10 mouse cellular contexts compared by ENCODE assay signal in genomic region chr8:127939284-127939985, GRCm38 (mm10).
DNase-seq lines count a peak whose midpoint lies in the region; ATAC-seq lines count a peak whose summit lies in the region.
"Had no signal": no experiment of that assay in that cellular context is flagged by ENCODE, and none has a peak within 500 bp of the region (broad histone marks: within the 10 kb centered on the region; RNA-seq: fewer than 3 reads in every experiment).

No protein-coding gene starts in this region.

- peak; percentile 68 for DNase-seq in embryo, embryonic 9.5 days (ENCODE audit: extremely low spot score)
- DNase-seq in frontal cortex, postnatal 10 days (ENCODE audit: low spot score in 2 of 2), result peak; percentile 18 to 28
- peak; percentile 25 to 36 for DNase-seq in layer of hippocampus, postnatal 10 days (ENCODE audit: low spot score in 2 of 2)
- DNase-seq in heart, adult 18-20 months, result no peak
- DNase-seq in heart, postnatal 4 days, result no peak
- DNase-seq in ovary, postnatal 14 days (ENCODE audit: low spot score), result no peak

- H3K9me3 ChIP-seq in neural tube, embryonic 12.5 days, result no peaks in the 10 kb centered on the region
- no peaks in the 10 kb centered on the region for H3K9me3 ChIP-seq in heart, embryonic 11.5 days (replicated peaks; ENCODE audit: control insufficient read depth, low read length)
- H3K9me3 ChIP-seq: embryonic facial prominence, embryonic 13.5 days had no signal

- no peak overlapping the region for H3K4me2 ChIP-seq in neural tube, embryonic 12.5 days (replicated peaks)
- no peak overlapping the region for H3K4me2 ChIP-seq in heart, embryonic 11.5 days
- H3K4me2 ChIP-seq: embryonic facial prominence, embryonic 13.5 days; liver, embryonic 11.5 days had no signal

- WGBS in neural tube, embryonic 12.5 days, result 20% methylated on average over 7 of the region's 7 CpGs
- WGBS in heart, embryonic 11.5 days (ENCODE audit: insufficient replicate concordance), result 45% methylated on average over 7 of the region's 7 CpGs

- H3K27me3 ChIP-seq in neural tube, embryonic 12.5 days (replicated peaks), result no peaks in the 10 kb centered on the region
- H3K27me3 ChIP-seq in heart, embryonic 11.5 days (ENCODE audit: control insufficient read depth, insufficient read depth, low read length), result no peaks in the 10 kb centered on the region
- H3K27me3 ChIP-seq: embryonic facial prominence, embryonic 13.5 days had no signal

- ATAC-seq in neural tube, embryonic 12.5 days (ENCODE audit: low FRiP score, low read depth), result 0 out of 2 replicates have a peak, but pooled peaks have one; percentile 50
- ATAC-seq in heart, embryonic 11.5 days (replicated peaks; ENCODE audit: insufficient number of reproducible peaks, low FRiP score, low TSS enrichment), result no peak

- H3K4me1 ChIP-seq in neural tube, embryonic 12.5 days, result peaks cover 10% of the 10 kb centered on the region; the same call in 1 of the 2 replicates
- peaks cover 3% of the 10 kb centered on the region; the same call in 1 of the 2 replicates for H3K4me1 ChIP-seq in heart, embryonic 11.5 days (ENCODE audit: control insufficient read depth, insufficient read depth, low read length)
- H3K4me1 ChIP-seq: embryonic facial prominence, embryonic 13.5 days had no signal

- H3K9ac ChIP-seq in neural tube, embryonic 12.5 days, result no peak overlapping the region
- H3K9ac ChIP-seq in heart, embryonic 11.5 days (ENCODE audit: low read depth, low read length), result no peak overlapping the region
- H3K9ac ChIP-seq: embryonic facial prominence, embryonic 13.5 days had no signal

- no peak overlapping the region for H3K27ac ChIP-seq in neural tube, embryonic 12.5 days
- no peak overlapping the region for H3K27ac ChIP-seq in heart, embryonic 11.5 days (ENCODE audit: low read depth, low read length)
- H3K27ac ChIP-seq: embryonic facial prominence, embryonic 13.5 days had no signal

- no peak overlapping the region for H3K4me3 ChIP-seq in neural tube, embryonic 12.5 days
- H3K4me3 ChIP-seq in heart, embryonic 11.5 days (ENCODE audit: low read depth, low read length), result no peak overlapping the region
- H3K4me3 ChIP-seq: embryonic facial prominence, embryonic 13.5 days had no signal

- H3K36me3 ChIP-seq in neural tube, embryonic 12.5 days, result no peaks in the 10 kb centered on the region
- no peaks in the 10 kb centered on the region for H3K36me3 ChIP-seq in heart, embryonic 11.5 days (ENCODE audit: control insufficient read depth, insufficient read depth, low read length)
- H3K36me3 ChIP-seq: embryonic facial prominence, embryonic 13.5 days had no signal

Comparison
In these comparisons a context has a peak if more than half of its experiments do, and no peak if none do; other contexts are left out.
1. DNase-seq: peak in embryo, embryonic 9.5 days (single experiment), frontal cortex, postnatal 10 days (2 of 2) and layer of hippocampus, postnatal 10 days (2 of 2); none in heart, adult 18-20 months (0 of 2), heart, postnatal 4 days (single experiment) and ovary, postnatal 14 days (single experiment).